Mouse (Mus musculus) brain, embryonic 14.5 days (tissue): ENCODE results near the gene Galt.
"Not testable (repeated sequence)": the region's sequence is repeated elsewhere in the genome, so short reads cannot be mapped to it uniquely, and the experiment has no call there.

ENCODE experiments used
- CTCF ChIP-seq: fragments of 200-500 bp; IDR thresholded peaks from 2 replicates; pipeline ENCODE4 v1.5.1; 2012; ENCODE audit warnings: inconsistent platforms, mild to moderate bottlenecking, moderate library complexity, borderline replicate concordance; ENCODE audit not compliant: insufficient read depth, insufficient read length; ENCODE audit errors: extremely low read depth
- POLR2A ChIP-seq: fragments of 200-500 bp; IDR thresholded peaks from 2 replicates; pipeline ENCODE4 v1.6.1; 2012; ENCODE audit warnings: mild to moderate bottlenecking, inconsistent platforms, borderline replicate concordance; ENCODE audit not compliant: poor library complexity, insufficient read depth, insufficient read length, severe bottlenecking; ENCODE audit errors: extremely low read depth

GRCm38 (mm10) chr4:41781271-41781670, 26.2 kb downstream of the Galt start:
- TF ChIP-seq POLR2A, CTCF: not testable (repeated sequence)
